ENCODE assay signal across 24 mouse cellular contexts in genomic region chr13:109427541-109427940, GRCm38 (mm10).
DNase-seq lines count a peak whose midpoint lies in the region; ATAC-seq and TF ChIP-seq lines count a peak whose summit lies in the region.
"Had no signal": no experiment of that assay in that cellular context is flagged by ENCODE, and none has a peak within 500 bp of the region (broad histone marks: within the 10 kb centered on the region; RNA-seq: fewer than 3 reads in every experiment).

No protein-coding gene starts in this region.

- intact Hi-C loops in gastrocnemius, adult 2 months (cut with DNase I): no loop called here
- intact Hi-C loops in gastrocnemius, postnatal 36 days (cut with DNase I): no loop called here

- TF ChIP-seq CTCF in gastrocnemius, adult 2 months (IDR thresholded peaks at IDR 0.05): 0 out of 2 replicates have a peak, but pooled peaks have one; percentile 4

- no peaks in the 10 kb centered on the region for H3K36me3 ChIP-seq in limb, embryonic 13.5 days
- H3K36me3 ChIP-seq in limb, embryonic 10.5 days: no peaks in the 10 kb centered on the region
- H3K36me3 ChIP-seq: embryonic facial prominence, embryonic 13.5 days; embryonic facial prominence, embryonic 15.5 days; forebrain, embryonic 10.5 days; forebrain, embryonic 12.5 days had no signal

- no peak overlapping the region for H3K9ac ChIP-seq in limb, embryonic 13.5 days
- H3K9ac ChIP-seq: embryonic facial prominence, embryonic 13.5 days; embryonic facial prominence, embryonic 15.5 days; forebrain, embryonic 12.5 days had no signal

- peak; percentile 64; the same call in 1 of the 2 replicates for ATAC-seq in limb, embryonic 13.5 days (ENCODE audit: low FRiP score, low read depth)
- ATAC-seq: forebrain, embryonic 14.5 days had no signal

- peak overlapping the region; percentile 86 for H3K27ac ChIP-seq in gastrocnemius, adult 2 months
- H3K27ac ChIP-seq in limb, embryonic 13.5 days: no peak overlapping the region
- H3K27ac ChIP-seq in limb, embryonic 10.5 days: no peak overlapping the region
- H3K27ac ChIP-seq: embryonic facial prominence, embryonic 13.5 days; embryonic facial prominence, embryonic 15.5 days; forebrain, embryonic 10.5 days; forebrain, embryonic 12.5 days had no signal

- 54% methylated on average over 7 of the region's 7 CpGs for WGBS in limb, embryonic 13.5 days
- 90% methylated on average over 7 of the region's 7 CpGs for WGBS in limb, embryonic 10.5 days

- no peaks in the 10 kb centered on the region for H3K27me3 ChIP-seq in limb, embryonic 13.5 days
- no peaks in the 10 kb centered on the region for H3K27me3 ChIP-seq in limb, embryonic 10.5 days (ENCODE audit: low read depth, poor library complexity, severe bottlenecking)
- H3K27me3 ChIP-seq: embryonic facial prominence, embryonic 13.5 days; embryonic facial prominence, embryonic 15.5 days; forebrain, embryonic 12.5 days had no signal

- peak overlapping the region; percentile 51 for H3K4me3 ChIP-seq in gastrocnemius, adult 2 months
- no peak overlapping the region for H3K4me3 ChIP-seq in limb, embryonic 13.5 days
- no peak overlapping the region for H3K4me3 ChIP-seq in limb, embryonic 10.5 days
- H3K4me3 ChIP-seq: embryonic facial prominence, embryonic 13.5 days; embryonic facial prominence, embryonic 15.5 days; erythroblast, embryonic 14.5 days; forebrain, embryonic 10.5 days; forebrain, embryonic 12.5 days had no signal

- 0 out of 2 replicates have a peak overlapping the region, but pooled peaks have one; percentile 3 for H3K4me2 ChIP-seq in limb, embryonic 13.5 days (replicated peaks)
- H3K4me2 ChIP-seq: embryonic facial prominence, embryonic 13.5 days; embryonic facial prominence, embryonic 15.5 days; forebrain, embryonic 12.5 days had no signal

- H3K4me1 ChIP-seq in limb, embryonic 13.5 days: no peaks in the 10 kb centered on the region
- H3K4me1 ChIP-seq in limb, embryonic 10.5 days: no peaks in the 10 kb centered on the region
- H3K4me1 ChIP-seq: embryonic facial prominence, embryonic 13.5 days; embryonic facial prominence, embryonic 15.5 days; forebrain, embryonic 10.5 days; forebrain, embryonic 12.5 days had no signal

- H3K9me3 ChIP-seq in limb, embryonic 13.5 days: no peaks in the 10 kb centered on the region
- no peaks in the 10 kb centered on the region for H3K9me3 ChIP-seq in limb, embryonic 10.5 days (replicated peaks)
- H3K9me3 ChIP-seq: embryonic facial prominence, embryonic 13.5 days; embryonic facial prominence, embryonic 15.5 days; forebrain, embryonic 10.5 days; forebrain, embryonic 12.5 days had no signal

- DNase-seq in gastrocnemius, adult 2 months: peak; percentile 78
- no peak for DNase-seq in gastrocnemius, postnatal 36 days
- peak; percentile 66 for DNase-seq in heart, adult 11 months
- DNase-seq in heart, adult 9 months (ENCODE audit: low spot score in 2 of 2): no peak
- no peak for DNase-seq in limb, embryonic 10.5 days (ENCODE audit: low spot score)
- peak; percentile 79 for DNase-seq in skeletal muscle tissue, adult 2 months (ENCODE audit: low read depth, low spot score)
- DNase-seq in thymus, postnatal 10 days (ENCODE audit: low spot score in 2 of 2): no peak
- DNase-seq: adrenal gland, adult 2 months; adrenal gland, postnatal 10 days; adrenal gland, postnatal 25 days; cerebellum, adult 11 months; cerebellum, adult 18-20 months; cerebellum, adult 8-10 months; cerebellum, adult 9-11 months; cerebellum, postnatal 14 days; cerebellum, postnatal 36 days; embryo, embryonic 11 days had no signal

Comparison
In these comparisons a context has a peak if more than half of its experiments do, and no peak if none do; other contexts are left out.
1. DNase-seq: peak in gastrocnemius, adult 2 months (single experiment), heart, adult 11 months (single experiment) and skeletal muscle tissue, adult 2 months (single experiment); none in gastrocnemius, postnatal 36 days (0 of 2), heart, adult 9 months (0 of 2), limb, embryonic 10.5 days (single experiment) and thymus, postnatal 10 days (0 of 2).